ENCODE assay signal across 14 mouse cellular contexts in genomic region chr6:21823694-21824093, GRCm38 (mm10). TPM values are rescaled to one million over a fixed set of nuclear protein-coding genes. Genes with fewer than 3 reads are reported as not detected.
DNase-seq lines count a peak whose midpoint lies in the region; ATAC-seq and TF ChIP-seq lines count a peak whose summit lies in the region.
"Had no signal": no experiment of that assay in that cellular context is flagged by ENCODE, and none has a peak within 500 bp of the region (broad histone marks: within the 10 kb centered on the region; RNA-seq: fewer than 3 reads in every experiment).

No protein-coding gene starts in this region.

- peaks cover 9 to 15% of the 10 kb centered on the region in 2 experiments for H3K4me1 ChIP-seq in heart, embryonic 14.5 days (ENCODE audit: control insufficient read depth in 2 of 2, insufficient read depth in 2 of 2, low read length in 2 of 2)
- 0 out of 2 replicates have a peak, but pooled peaks cover 2% of the 10 kb centered on the region for H3K4me1 ChIP-seq in limb, embryonic 11.5 days (ENCODE audit: control insufficient read depth, insufficient read depth, low read length)
- H3K4me1 ChIP-seq in limb, embryonic 10.5 days, result peaks cover 11% of the 10 kb centered on the region
- H3K4me1 ChIP-seq: embryonic facial prominence, embryonic 12.5 days; forebrain, embryonic 10.5 days; midbrain, embryonic 12.5 days had no signal

- H3K9ac ChIP-seq in heart, embryonic 14.5 days (ENCODE audit: low read length), result peak overlapping the region; percentile 63; the same call in 1 of the 2 replicates
- H3K9ac ChIP-seq in limb, embryonic 11.5 days (ENCODE audit: low read length), result no peak overlapping the region
- H3K9ac ChIP-seq: embryonic facial prominence, embryonic 12.5 days; midbrain, embryonic 12.5 days had no signal

- H3K27ac ChIP-seq in heart, embryonic 14.5 days (replicated peaks in 1 of 2; ENCODE audit: control insufficient read depth in 1 of 2, insufficient read depth in 1 of 2, low read depth in 2 of 2, low read length in 2 of 2), result peak overlapping the region; percentile 82 to 87
- no peak overlapping the region for H3K27ac ChIP-seq in limb, embryonic 11.5 days (replicated peaks; ENCODE audit: low read depth, low read length)
- H3K27ac ChIP-seq in limb, embryonic 10.5 days, result no peak overlapping the region
- H3K27ac ChIP-seq: embryonic facial prominence, embryonic 12.5 days; forebrain, embryonic 10.5 days; hindbrain, postnatal 0 days; midbrain, embryonic 12.5 days had no signal

- POLR2A ChIA-PET in Patski (lab: Charles Lee), result no interaction called here

- WGBS in heart, embryonic 14.5 days, result 76% methylated on average over 7 of the region's 7 CpGs
- 86% methylated on average over 7 of the region's 7 CpGs for WGBS in limb, embryonic 11.5 days
- WGBS in limb, embryonic 10.5 days, result 94% methylated on average over 7 of the region's 7 CpGs

- CTCF ChIA-PET in Patski (lab: Charles Lee), result interaction anchor here (1.1 to 4.2 kb wide), 4 partner anchors 10 to 28 kb away, joined by 3 to 12 read pairs (median 5); no protein-coding TSS in a partner anchor

- no peak for TF ChIP-seq CTCF in Patski (IDR thresholded peaks at IDR 0.05)

- H3K9me3 ChIP-seq in heart, embryonic 14.5 days (ENCODE audit: control insufficient read depth, low read length), result no peaks in the 10 kb centered on the region
- no peaks in the 10 kb centered on the region for H3K9me3 ChIP-seq in limb, embryonic 11.5 days (ENCODE audit: control insufficient read depth, low read length)
- H3K9me3 ChIP-seq in limb, embryonic 10.5 days (replicated peaks), result no peaks in the 10 kb centered on the region
- H3K9me3 ChIP-seq: embryonic facial prominence, embryonic 12.5 days; forebrain, embryonic 10.5 days; G1E; midbrain, embryonic 12.5 days had no signal

- H3K4me3 ChIP-seq in heart, embryonic 14.5 days (ENCODE audit: control insufficient read depth in 1 of 2, insufficient read depth in 1 of 2, low read depth in 1 of 2, low read length in 2 of 2), result no peak overlapping the region
- no peak overlapping the region for H3K4me3 ChIP-seq in limb, embryonic 11.5 days (ENCODE audit: low read depth, low read length)
- no peak overlapping the region for H3K4me3 ChIP-seq in limb, embryonic 10.5 days
- H3K4me3 ChIP-seq: embryonic facial prominence, embryonic 12.5 days; forebrain, embryonic 10.5 days; midbrain, embryonic 12.5 days had no signal

- H3K4me2 ChIP-seq in heart, embryonic 14.5 days (ENCODE audit: low read length), result peak overlapping the region; percentile 69
- H3K4me2 ChIP-seq in limb, embryonic 11.5 days (ENCODE audit: low read depth, severe bottlenecking), result no peak overlapping the region
- H3K4me2 ChIP-seq: embryonic facial prominence, embryonic 12.5 days; midbrain, embryonic 12.5 days had no signal

- H3K27me3 ChIP-seq in heart, embryonic 14.5 days (ENCODE audit: control insufficient read depth, insufficient read depth, low read length), result no peaks in the 10 kb centered on the region
- H3K27me3 ChIP-seq in limb, embryonic 11.5 days (ENCODE audit: control insufficient read depth, insufficient read depth, low read length), result no peaks in the 10 kb centered on the region
- no peaks in the 10 kb centered on the region for H3K27me3 ChIP-seq in limb, embryonic 10.5 days (ENCODE audit: low read depth, poor library complexity, severe bottlenecking)
- no peaks in the 10 kb centered on the region for H3K27me3 ChIP-seq in Patski
- H3K27me3 ChIP-seq: embryonic facial prominence, embryonic 12.5 days; midbrain, embryonic 12.5 days had no signal

- DNase-seq in heart, postnatal 10 days, result no peak
- DNase-seq in limb, embryonic 11.5 days (ENCODE audit: low spot score), result no peak
- no peak for DNase-seq in limb, embryonic 10.5 days (ENCODE audit: low spot score)
- no peak for DNase-seq in Patski (ENCODE audit: low read depth, low spot score)
- DNase-seq in kidney, postnatal 10 days, result peak; percentile 19
- no peak for DNase-seq in layer of hippocampus, postnatal 25 days (ENCODE audit: extremely low spot score in 1 of 2, low spot score in 1 of 2)
- DNase-seq: thymus, postnatal 25 days had no signal

- intact Hi-C loops in heart, postnatal 10 days (cut with DNase I), result no loop called here

- no peak for ATAC-seq in heart, embryonic 14.5 days (ENCODE audit: insufficient number of reproducible peaks, insufficient read depth, low FRiP score, low read depth)
- ATAC-seq in limb, embryonic 11.5 days (ENCODE audit: insufficient number of reproducible peaks, low FRiP score, low TSS enrichment, low read depth), result 0 out of 2 replicates have a peak, but pooled peaks have one; percentile 13
- peak; percentile 40 for ATAC-seq in Patski
- no peak for ATAC-seq in monocyte, adult 5-6 weeks (replicated peaks; ENCODE audit: insufficient number of reproducible peaks, low FRiP score, low TSS enrichment, poor library complexity, severe bottlenecking)
- ATAC-seq: hindbrain, postnatal 0 days had no signal

- H3K36me3 ChIP-seq in heart, embryonic 14.5 days (ENCODE audit: control insufficient read depth, insufficient read depth, low read length), result peaks cover 6% of the 10 kb centered on the region; the same call in 1 of the 2 replicates
- H3K36me3 ChIP-seq in limb, embryonic 11.5 days (ENCODE audit: control insufficient read depth, insufficient read depth, low read length), result no peaks in the 10 kb centered on the region
- no peaks in the 10 kb centered on the region for H3K36me3 ChIP-seq in limb, embryonic 10.5 days
- H3K36me3 ChIP-seq: embryonic facial prominence, embryonic 12.5 days; G1E; midbrain, embryonic 12.5 days had no signal

- in situ Hi-C loops in Patski (cut with MboI; ENCODE audit: low pct_unique_long_range_greater_than_20kb), result no loop called here

RNA-seq across cellular contexts. Expression of gene Tspan12, which starts 28.6 kb away (rescaled TPM):
- polyA plus RNA-seq in heart, embryonic 14.5 days (2014; fragmentation: Nextera tagmentation; extraction: Ambion mirVana), result 78.2 and 84.0 TPM in 2 replicates
- total RNA-seq in heart, postnatal 10 days (2021), result 100 to 1,000 TPM in 1 of 2 experiments, 10 to 100 TPM in 1; 93.8 to 102 TPM
- 44.4 and 47.7 TPM in 2 replicates for polyA plus RNA-seq in limb, embryonic 11.5 days (2014; fragmentation: Nextera tagmentation; extraction: Ambion mirVana)
- polyA plus RNA-seq in limb, embryonic 10.5 days (2016; fragmentation: Nextera tagmentation; extraction: Ambion mirVana), result 35.1 and 41.4 TPM in 2 replicates
- 25.1 TPM for polyA plus RNA-seq in Patski (2021)
- total RNA-seq in monocyte, adult 5-6 weeks (2017), result not detected in 3 replicates
- total RNA-seq in layer of hippocampus, postnatal 25 days (2021), result 10 to 100 TPM; 29.3 to 34.5 TPM

Comparison
In these comparisons a context has a peak if more than half of its experiments do, and no peak if none do; other contexts are left out.
1. ATAC-seq: peak in limb, embryonic 11.5 days (single experiment) and Patski (single experiment); none in heart, embryonic 14.5 days (single experiment) and monocyte, adult 5-6 weeks (single experiment).
2. H3K27ac ChIP-seq: peak in heart, embryonic 14.5 days (2 of 2); none in limb, embryonic 11.5 days (single experiment) and limb, embryonic 10.5 days (single experiment).